Mouse (Mus musculus): ENCODE results near the gene Gpld1. TPM values are rescaled to one million over a fixed set of nuclear protein-coding genes. Genes with fewer than 3 reads are reported as not detected.
"Not testable (repeated sequence)": the region's sequence is repeated elsewhere in the genome, so short reads cannot be mapped to it uniquely, and the experiment has no call there.

The Gpld1 gene
- polyA plus RNA-seq, 1 experiment from 2014 or later, result 4.0 TPM

- no peak overlapping the region for H3K4me3 ChIP-seq (replicated peaks; ENCODE audit: low read length)
- ATAC-seq (ENCODE audit: insufficient read depth, low FRiP score), result no peak
- no peaks in the 10 kb centered on the region for H3K9me3 ChIP-seq (replicated peaks; ENCODE audit: control insufficient read depth, low read length)
- H3K27me3 ChIP-seq (ENCODE audit: control insufficient read depth, insufficient read depth, low read length), result no peaks in the 10 kb centered on the region
- no peak overlapping the region for H3K4me2 ChIP-seq (ENCODE audit: low read depth, low read length)
- no peaks in the 10 kb centered on the region for H3K36me3 ChIP-seq (ENCODE audit: control insufficient read depth, insufficient read depth, low read length)
- H3K27ac ChIP-seq (ENCODE audit: low read length), result no peak overlapping the region
- 92% methylated on average over 11 of the region's 11 CpGs for WGBS
- 0 out of 2 replicates have a peak, but pooled peaks cover 3% of the 10 kb centered on the region for H3K4me1 ChIP-seq (ENCODE audit: control insufficient read depth, insufficient read depth, low read length)
- no peak overlapping the region for H3K9ac ChIP-seq (ENCODE audit: low read length)
These were observed 15.7 kb downstream of the Gpld1 start for GRCm38 (mm10) chr13:24958671-24959070.

GRCm38 (mm10) chr13:24960084-24960483 is 17.1 kb downstream of the Gpld1 start:
- no peak for ATAC-seq (ENCODE audit: insufficient read depth, low FRiP score)
- Histone ChIP-seq H3K9me3 (replicated peaks; ENCODE audit: control insufficient read depth, low read length) (no peaks in the 10 kb centered on the region), H3K9ac (ENCODE audit: low read length) (no peak overlapping the region), H3K4me1 (ENCODE audit: control insufficient read depth, insufficient read depth, low read length) (0 out of 2 replicates have a peak, but pooled peaks cover 3% of the 10 kb centered on the region), H3K4me2 (ENCODE audit: low read depth, low read length) (no peak overlapping the region), H3K4me3 (replicated peaks; ENCODE audit: low read length) (no peak overlapping the region), H3K27ac (ENCODE audit: low read length) (no peak overlapping the region), H3K36me3 (ENCODE audit: control insufficient read depth, insufficient read depth, low read length) (no peaks in the 10 kb centered on the region), H3K27me3 (ENCODE audit: control insufficient read depth, insufficient read depth, low read length) (no peaks in the 10 kb centered on the region)
- 75% methylated on average over 3 of the region's 3 CpGs for WGBS

GRCm38 (mm10) chr13:24962119-24962518 is 19.2 kb downstream of the Gpld1 start:
- Histone ChIP-seq H3K27me3 (ENCODE audit: control insufficient read depth, insufficient read depth, low read length) (no peaks in the 10 kb centered on the region), H3K27ac (ENCODE audit: low read length) (no peak overlapping the region), H3K4me3 (replicated peaks; ENCODE audit: low read length) (no peak overlapping the region), H3K9ac (ENCODE audit: low read length) (no peak overlapping the region), H3K4me1 (ENCODE audit: control insufficient read depth, insufficient read depth, low read length) (peaks cover 3% of the 10 kb centered on the region; the same call in 1 of the 2 replicates), H3K36me3 (ENCODE audit: control insufficient read depth, insufficient read depth, low read length) (no peaks in the 10 kb centered on the region), H3K4me2 (ENCODE audit: low read depth, low read length) (no peak overlapping the region), H3K9me3 (replicated peaks; ENCODE audit: control insufficient read depth, low read length) (no peaks in the 10 kb centered on the region)
- ATAC-seq (ENCODE audit: insufficient read depth, low FRiP score), result no peak
- WGBS, result 82% methylated on average over 8 of the region's 8 CpGs

- peaks cover 3% of the 10 kb centered on the region; the same call in 1 of the 2 replicates for H3K4me1 ChIP-seq (ENCODE audit: control insufficient read depth, insufficient read depth, low read length)
- 14% methylated on average over 15 of the region's 15 CpGs for WGBS
- H3K4me3 ChIP-seq (replicated peaks; ENCODE audit: low read length), result peak overlapping the region; percentile 38
- 0 out of 2 replicates have a peak, but pooled peaks have one; percentile 21 for ATAC-seq (ENCODE audit: insufficient read depth, low FRiP score)
- H3K27ac ChIP-seq (ENCODE audit: low read length), result no peak overlapping the region
- H3K9ac ChIP-seq (ENCODE audit: low read length), result peak overlapping the region; percentile 44
- H3K27me3 ChIP-seq (ENCODE audit: control insufficient read depth, insufficient read depth, low read length), result no peaks in the 10 kb centered on the region
- H3K4me2 ChIP-seq (ENCODE audit: low read depth, low read length), result peak overlapping the region; percentile 50
- no peaks in the 10 kb centered on the region for H3K36me3 ChIP-seq (ENCODE audit: control insufficient read depth, insufficient read depth, low read length)
- H3K9me3 ChIP-seq (replicated peaks; ENCODE audit: control insufficient read depth, low read length), result no peaks in the 10 kb centered on the region
These were observed 22.3 kb downstream of the Gpld1 start for GRCm38 (mm10) chr13:24965130-24965845.

- peaks cover 3% of the 10 kb centered on the region; the same call in 1 of the 2 replicates for H3K4me1 ChIP-seq (ENCODE audit: control insufficient read depth, insufficient read depth, low read length)
- no peaks in the 10 kb centered on the region for H3K9me3 ChIP-seq (replicated peaks; ENCODE audit: control insufficient read depth, low read length)
- H3K4me2 ChIP-seq (ENCODE audit: low read depth, low read length), result peak overlapping the region; percentile 50
- WGBS, result 33% methylated on average over 5 of the region's 5 CpGs
- no peak overlapping the region for H3K27ac ChIP-seq (ENCODE audit: low read length)
- ATAC-seq (ENCODE audit: insufficient read depth, low FRiP score), result no peak
- H3K36me3 ChIP-seq (ENCODE audit: control insufficient read depth, insufficient read depth, low read length), result no peaks in the 10 kb centered on the region
- no peaks in the 10 kb centered on the region for H3K27me3 ChIP-seq (ENCODE audit: control insufficient read depth, insufficient read depth, low read length)
- H3K9ac ChIP-seq (ENCODE audit: low read length), result peak overlapping the region; percentile 34
- H3K4me3 ChIP-seq (replicated peaks; ENCODE audit: low read length), result peak overlapping the region; percentile 38
These were observed 22.9 kb downstream of the Gpld1 start for GRCm38 (mm10) chr13:24965846-24966201.

- H3K9me3 ChIP-seq (replicated peaks; ENCODE audit: control insufficient read depth, low read length); H3K27me3 ChIP-seq (ENCODE audit: control insufficient read depth, insufficient read depth, low read length); H3K36me3 ChIP-seq (ENCODE audit: control insufficient read depth, insufficient read depth, low read length); H3K9ac ChIP-seq (ENCODE audit: low read length); H3K4me3 ChIP-seq (replicated peaks; ENCODE audit: low read length); H3K27ac ChIP-seq (ENCODE audit: low read length); H3K4me1 ChIP-seq (ENCODE audit: control insufficient read depth, insufficient read depth, low read length); H3K4me2 ChIP-seq (ENCODE audit: low read depth, low read length); ATAC-seq (ENCODE audit: insufficient read depth, low FRiP score): not testable (repeated sequence)
- WGBS, result 80% methylated on average over 3 of the region's 3 CpGs
These were observed 28.8 kb downstream of the Gpld1 start for GRCm38 (mm10) chr13:24971776-24972175.

- H3K9ac ChIP-seq (ENCODE audit: low read length), result no peak overlapping the region
- no peak overlapping the region for H3K4me3 ChIP-seq (replicated peaks; ENCODE audit: low read length)
- no peak overlapping the region for H3K4me2 ChIP-seq (ENCODE audit: low read depth, low read length)
- ATAC-seq (ENCODE audit: insufficient read depth, low FRiP score), result no peak
- no peaks in the 10 kb centered on the region for H3K4me1 ChIP-seq (ENCODE audit: control insufficient read depth, insufficient read depth, low read length)
- 77% methylated on average over 4 of the region's 4 CpGs for WGBS
- H3K36me3 ChIP-seq (ENCODE audit: control insufficient read depth, insufficient read depth, low read length), result no peaks in the 10 kb centered on the region
- H3K27me3 ChIP-seq (ENCODE audit: control insufficient read depth, insufficient read depth, low read length), result no peaks in the 10 kb centered on the region
- no peaks in the 10 kb centered on the region for H3K9me3 ChIP-seq (replicated peaks; ENCODE audit: control insufficient read depth, low read length)
- no peak overlapping the region for H3K27ac ChIP-seq (ENCODE audit: low read length)
These were observed 33.4 kb downstream of the Gpld1 start for GRCm38 (mm10) chr13:24976384-24976783.

GRCm38 (mm10) chr13:24977820-24978342 is 34.9 kb downstream of the Gpld1 start:
- H3K27ac ChIP-seq (ENCODE audit: low read length), result no peak overlapping the region
- H3K36me3 ChIP-seq (ENCODE audit: control insufficient read depth, insufficient read depth, low read length), result no peaks in the 10 kb centered on the region
- no peak overlapping the region for H3K4me2 ChIP-seq (ENCODE audit: low read depth, low read length)
- no peaks in the 10 kb centered on the region for H3K27me3 ChIP-seq (ENCODE audit: control insufficient read depth, insufficient read depth, low read length)
- ATAC-seq (ENCODE audit: insufficient read depth, low FRiP score), result 0 out of 2 replicates have a peak, but pooled peaks have one; percentile 14
- no peak overlapping the region for H3K4me3 ChIP-seq (replicated peaks; ENCODE audit: low read length)
- H3K4me1 ChIP-seq (ENCODE audit: control insufficient read depth, insufficient read depth, low read length), result no peaks in the 10 kb centered on the region
- no peaks in the 10 kb centered on the region for H3K9me3 ChIP-seq (replicated peaks; ENCODE audit: control insufficient read depth, low read length)
- 73% methylated on average over 5 of the region's 5 CpGs for whole genome bisulfite sequencing
- no peak overlapping the region for H3K9ac ChIP-seq (ENCODE audit: low read length)

- Histone ChIP-seq H3K9me3 (replicated peaks; ENCODE audit: control insufficient read depth, low read length) (no peaks in the 10 kb centered on the region), H3K4me2 (ENCODE audit: low read depth, low read length) (no peak overlapping the region), H3K36me3 (ENCODE audit: control insufficient read depth, insufficient read depth, low read length) (no peaks in the 10 kb centered on the region), H3K27me3 (ENCODE audit: control insufficient read depth, insufficient read depth, low read length) (no peaks in the 10 kb centered on the region), H3K4me1 (ENCODE audit: control insufficient read depth, insufficient read depth, low read length) (no peaks in the 10 kb centered on the region), H3K27ac (ENCODE audit: low read length) (no peak overlapping the region), H3K4me3 (replicated peaks; ENCODE audit: low read length) (no peak overlapping the region), H3K9ac (ENCODE audit: low read length) (no peak overlapping the region)
- ATAC-seq (ENCODE audit: insufficient read depth, low FRiP score), result no peak
- 78% methylated on average over 6 of the region's 6 CpGs for WGBS
These were observed 38.1 kb downstream of the Gpld1 start for GRCm38 (mm10) chr13:24981031-24981430.

All from stomach, embryonic 16.5 days (tissue).